ENCODE assay signal across 12 mouse cellular contexts in genomic region chr1:75386149-75386548, GRCm38 (mm10). TPM values are rescaled to one million over a fixed set of nuclear protein-coding genes. Genes with fewer than 3 reads are reported as not detected.
DNase-seq lines count a peak whose midpoint lies in the region; ATAC-seq and TF ChIP-seq lines count a peak whose summit lies in the region.
"Had no signal": no experiment of that assay in that cellular context is flagged by ENCODE, and none has a peak within 500 bp of the region (broad histone marks: within the 10 kb centered on the region; RNA-seq: fewer than 3 reads in every experiment).

No protein-coding gene starts in this region.

- no peak overlapping the region for H3K27ac ChIP-seq in heart, embryonic 11.5 days (ENCODE audit: low read depth, low read length)
- H3K27ac ChIP-seq in hindbrain, embryonic 15.5 days (replicated peaks): no peak overlapping the region
- H3K27ac ChIP-seq in olfactory bulb, adult 2 months (ENCODE audit: insufficient read depth, low read depth, low read length): peak overlapping the region; percentile 87
- H3K27ac ChIP-seq in lung, postnatal 0 days (ENCODE audit: low read length): no peak overlapping the region
- H3K27ac ChIP-seq: macrophage had no signal

- H3K36me3 ChIP-seq in heart, embryonic 11.5 days (ENCODE audit: control insufficient read depth, insufficient read depth, low read length): no peaks in the 10 kb centered on the region
- H3K36me3 ChIP-seq in hindbrain, embryonic 15.5 days: no peaks in the 10 kb centered on the region
- no peaks in the 10 kb centered on the region for H3K36me3 ChIP-seq in lung, postnatal 0 days (ENCODE audit: insufficient read depth, low read length)

- H3K4me2 ChIP-seq in heart, embryonic 11.5 days: peak overlapping the region; percentile 23
- peak overlapping the region; percentile 47 for H3K4me2 ChIP-seq in hindbrain, embryonic 15.5 days
- no peak overlapping the region for H3K4me2 ChIP-seq in lung, postnatal 0 days (replicated peaks; ENCODE audit: low read depth, low read length)

- no peak for TF ChIP-seq POLR2A in olfactory bulb, adult 2 months (IDR thresholded peaks at IDR 0.05; ENCODE audit: insufficient read depth, low read depth, low read length)

- no peak for DNase-seq in heart, adult 9 months (ENCODE audit: low spot score in 2 of 2)
- peak; percentile 52 for DNase-seq in right cerebral cortex, adult 18-20 months
- no peak for DNase-seq in right cerebral cortex, postnatal 36 days (ENCODE audit: low spot score in 2 of 2)
- no peak for DNase-seq in layer of hippocampus, adult 9-10 months (ENCODE audit: low spot score)
- no peak for DNase-seq in lung, postnatal 0 days (ENCODE audit: low spot score)
- DNase-seq: cerebellum, postnatal 10 days; heart, adult 18-20 months; kidney, adult 11 months had no signal

- TF ChIP-seq EP300 in lung, postnatal 0 days (IDR thresholded peaks at IDR 0.05): no peak

- peaks cover 68% of the 10 kb centered on the region for H3K4me1 ChIP-seq in heart, embryonic 11.5 days (ENCODE audit: control insufficient read depth, insufficient read depth, low read length)
- peaks cover 75% of the 10 kb centered on the region for H3K4me1 ChIP-seq in hindbrain, embryonic 15.5 days (replicated peaks)
- peaks cover 63% of the 10 kb centered on the region for H3K4me1 ChIP-seq in olfactory bulb, adult 2 months (ENCODE audit: control insufficient read depth, insufficient read depth, low read length)
- H3K4me1 ChIP-seq in lung, postnatal 0 days (ENCODE audit: insufficient read depth, low read depth, low read length): no peaks in the 10 kb centered on the region

- no peak overlapping the region for H3K9ac ChIP-seq in heart, embryonic 11.5 days (ENCODE audit: low read depth, low read length)
- H3K9ac ChIP-seq in hindbrain, embryonic 15.5 days: no peak overlapping the region
- no peak overlapping the region for H3K9ac ChIP-seq in lung, postnatal 0 days (replicated peaks; ENCODE audit: low read depth)

- H3K9me3 ChIP-seq in heart, embryonic 11.5 days (replicated peaks; ENCODE audit: control insufficient read depth, low read length): no peaks in the 10 kb centered on the region
- H3K9me3 ChIP-seq in hindbrain, embryonic 15.5 days: no peaks in the 10 kb centered on the region
- H3K9me3 ChIP-seq in lung, postnatal 0 days (ENCODE audit: low read length): no peaks in the 10 kb centered on the region

- peaks cover 19% of the 10 kb centered on the region for H3K27me3 ChIP-seq in heart, embryonic 11.5 days (ENCODE audit: control insufficient read depth, insufficient read depth, low read length)
- H3K27me3 ChIP-seq in hindbrain, embryonic 15.5 days: peaks cover 16% of the 10 kb centered on the region
- H3K27me3 ChIP-seq in lung, postnatal 0 days (replicated peaks; ENCODE audit: insufficient read depth, low read length): peaks cover 30% of the 10 kb centered on the region

- no peak for TF ChIP-seq CTCF in olfactory bulb, adult 2 months (IDR thresholded peaks at IDR 0.05; ENCODE audit: insufficient read depth, low read depth, low read length)
- TF ChIP-seq CTCF in lung, postnatal 0 days (IDR thresholded peaks at IDR 0.05): no peak

- H3K4me3 ChIP-seq in heart, embryonic 11.5 days (ENCODE audit: low read depth, low read length): no peak overlapping the region
- H3K4me3 ChIP-seq in hindbrain, embryonic 15.5 days: no peak overlapping the region; the same call in 1 of the 2 replicates
- peak overlapping the region; percentile 12; the same call in 1 of the 2 replicates for H3K4me3 ChIP-seq in olfactory bulb, adult 2 months (ENCODE audit: insufficient read depth, low read depth, low read length)
- H3K4me3 ChIP-seq in lung, postnatal 0 days (ENCODE audit: low read depth, low read length): no peak overlapping the region

- 25% methylated on average over 4 of the region's 4 CpGs for WGBS in heart, embryonic 11.5 days (ENCODE audit: insufficient replicate concordance)
- 35% methylated on average over 4 of the region's 4 CpGs for WGBS in hindbrain, embryonic 15.5 days
- WGBS in olfactory bulb, adult 2 months: 33% methylated on average over 4 of the region's 4 CpGs
- WGBS in lung, postnatal 0 days: 28% methylated on average over 4 of the region's 4 CpGs

- ATAC-seq in heart, embryonic 11.5 days (replicated peaks; ENCODE audit: insufficient number of reproducible peaks, low FRiP score, low TSS enrichment): no peak
- ATAC-seq in hindbrain, embryonic 15.5 days (ENCODE audit: low FRiP score, low read depth): no peak
- ATAC-seq in lung, postnatal 0 days: no peak

RNA-seq across cellular contexts. Expression of gene Speg, which starts 11.1 kb away (rescaled TPM):
- 60.7 and 66.5 TPM in 2 replicates for polyA plus RNA-seq in heart, embryonic 11.5 days (2014; fragmentation: Nextera tagmentation; extraction: Ambion mirVana)
- polyA plus RNA-seq in hindbrain, embryonic 15.5 days (2015; fragmentation: Nextera tagmentation; extraction: Ambion mirVana): 22.4 and 25.0 TPM in 2 replicates
- polyA plus RNA-seq in olfactory bulb, adult 2 months (2012; ENCODE audit: insufficient read depth, insufficient read length, low replicate concordance, missing spikeins): not detected in 2 replicates
- polyA plus RNA-seq in lung, postnatal 0 days (2015; fragmentation: Nextera tagmentation; extraction: Ambion mirVana): 15.4 and 16.4 TPM in 2 replicates

RNA-seq across cellular contexts. Expression of gene Des, which starts 26.0 kb away (rescaled TPM):
- polyA plus RNA-seq in heart, embryonic 11.5 days (2014; fragmentation: Nextera tagmentation; extraction: Ambion mirVana): 428 and 477 TPM in 2 replicates
- polyA plus RNA-seq in hindbrain, embryonic 15.5 days (2015; fragmentation: Nextera tagmentation; extraction: Ambion mirVana): 1.1 and 1.7 TPM in 2 replicates
- not detected in 2 replicates for polyA plus RNA-seq in olfactory bulb, adult 2 months (2012; ENCODE audit: insufficient read depth, insufficient read length, low replicate concordance, missing spikeins)
- polyA plus RNA-seq in lung, postnatal 0 days (2015; fragmentation: Nextera tagmentation; extraction: Ambion mirVana): 59.4 and 67.3 TPM in 2 replicates
- polyA plus RNA-seq: macrophage had no signal

RNA-seq across cellular contexts. Expression of gene Gmppa, which starts 49.6 kb away (rescaled TPM):
- polyA plus RNA-seq in heart, embryonic 11.5 days (2014; fragmentation: Nextera tagmentation; extraction: Ambion mirVana): 49.8 and 57.2 TPM in 2 replicates
- 73.8 and 79.0 TPM in 2 replicates for polyA plus RNA-seq in hindbrain, embryonic 15.5 days (2015; fragmentation: Nextera tagmentation; extraction: Ambion mirVana)
- polyA plus RNA-seq in olfactory bulb, adult 2 months (2012; ENCODE audit: insufficient read depth, insufficient read length, low replicate concordance, missing spikeins): not detected in 2 replicates
- 58.4 and 58.9 TPM in 2 replicates for polyA plus RNA-seq in lung, postnatal 0 days (2015; fragmentation: Nextera tagmentation; extraction: Ambion mirVana)

Comparison
In these comparisons a context has a peak if more than half of its experiments do, and no peak if none do; other contexts are left out.
1. RNA of gene Speg, which starts 11.1 kb away (polyA plus RNA-seq): 60.7 to 66.5 TPM in heart, embryonic 11.5 days, 22.4 to 25.0 TPM in hindbrain, embryonic 15.5 days and 15.4 to 16.4 TPM in lung, postnatal 0 days; not detected in olfactory bulb, adult 2 months; every median in the first group is over 10 times any median in the second.
2. RNA of gene Des, which starts 26.0 kb away (polyA plus RNA-seq): 428 to 477 TPM in heart, embryonic 11.5 days and 59.4 to 67.3 TPM in lung, postnatal 0 days; 1.1 to 1.7 TPM in hindbrain, embryonic 15.5 days and not detected in olfactory bulb, adult 2 months; every median in the first group is over 10 times any median in the second.
3. RNA of gene Gmppa, which starts 49.6 kb away (polyA plus RNA-seq): 73.8 to 79.0 TPM in hindbrain, embryonic 15.5 days, 58.4 to 58.9 TPM in lung, postnatal 0 days and 49.8 to 57.2 TPM in heart, embryonic 11.5 days; not detected in olfactory bulb, adult 2 months; every median in the first group is over 10 times any median in the second.